Mouse (Mus musculus) limb, embryonic 11.5 days (tissue): ENCODE results near the gene Rspry1. TPM values are rescaled to one million over a fixed set of nuclear protein-coding genes. Genes with fewer than 3 reads are reported as not detected.

Experiments used
- ATAC-seq: fragments of 200-750 bp; cut with Nextera tagmentation; 2 replicates; pipeline ENCODE4 v1.8.0; 2017; ENCODE audit warnings: low read depth; ENCODE audit not compliant: insufficient number of reproducible peaks, low FRiP score, low TSS enrichment
- DNase-seq: peaks from one replicate; pipeline ENCODE4 v3.0.0-alpha.2; 2015; ENCODE audit warnings: low spot score
- H3K27ac ChIP-seq: fragments of 300-500 bp; sonication (generic); replicated peaks from 2 replicates; pipeline ENCODE4 v1.5.1; 2014; ENCODE audit warnings: low read depth, mild to moderate bottlenecking, low read length
- H3K27me3 ChIP-seq: fragments of 300-500 bp; sonication (generic); 2 replicates; pipeline ENCODE4 v1.6.1; 2014; ENCODE audit warnings: mild to moderate bottlenecking, low read length, mixed read lengths; ENCODE audit not compliant: control insufficient read depth, insufficient read depth
- H3K36me3 ChIP-seq: fragments of 300-500 bp; sonication (generic); 2 replicates; pipeline ENCODE4 v1.6.1; 2014; ENCODE audit warnings: mild to moderate bottlenecking, low read length, moderate library complexity, mixed read lengths; ENCODE audit not compliant: control insufficient read depth, insufficient read depth
- H3K4me1 ChIP-seq: fragments of 300-500 bp; sonication (generic); 2 replicates; pipeline ENCODE4 v1.6.1; 2014; ENCODE audit warnings: low read length, mixed read lengths; ENCODE audit not compliant: control insufficient read depth, insufficient read depth
- H3K4me2 ChIP-seq: fragments of 300-500 bp; sonication (generic); 2 replicates; pipeline ENCODE4 v1.6.1; 2014; ENCODE audit warnings: low read depth, mild to moderate bottlenecking, moderate library complexity; ENCODE audit not compliant: severe bottlenecking
- H3K4me3 ChIP-seq: fragments of 300-500 bp; sonication (generic); 2 replicates; pipeline ENCODE4 v1.5.1; 2014; ENCODE audit warnings: low read depth, low read length
- H3K9ac ChIP-seq: fragments of 300-500 bp; sonication (generic); 2 replicates; pipeline ENCODE4 v1.6.1; 2014; ENCODE audit warnings: mild to moderate bottlenecking, low read length
- H3K9me3 ChIP-seq: fragments of 300-500 bp; sonication (generic); 2 replicates; pipeline ENCODE4 v1.6.1; 2016; ENCODE audit warnings: low read length; ENCODE audit not compliant: control insufficient read depth
- WGBS: fragments of 180-500 bp; shearing (Covaris S2); extraction: QIAGEN DNeasy Blood & Tissue Kit; methylation state at CpG from one replicate; pipeline ENCODE4 v1.1.7; 2014; 5-methylcytosine and 5-hydroxymethylcytosine counted together
- polyA plus RNA-seq: library from polyadenylated mRNA; unstranded; fragments of >200 nt; fragmentation: Nextera tagmentation; extraction: Ambion mirVana; gene quantifications from 2 replicates; pipeline ENCODE4 v1.2.1, GENCODE M21; 2014

Rspry1 gene
- polyA plus RNA-seq, 1 experiment from 2014 or later: 43.1 TPM

DNA sequence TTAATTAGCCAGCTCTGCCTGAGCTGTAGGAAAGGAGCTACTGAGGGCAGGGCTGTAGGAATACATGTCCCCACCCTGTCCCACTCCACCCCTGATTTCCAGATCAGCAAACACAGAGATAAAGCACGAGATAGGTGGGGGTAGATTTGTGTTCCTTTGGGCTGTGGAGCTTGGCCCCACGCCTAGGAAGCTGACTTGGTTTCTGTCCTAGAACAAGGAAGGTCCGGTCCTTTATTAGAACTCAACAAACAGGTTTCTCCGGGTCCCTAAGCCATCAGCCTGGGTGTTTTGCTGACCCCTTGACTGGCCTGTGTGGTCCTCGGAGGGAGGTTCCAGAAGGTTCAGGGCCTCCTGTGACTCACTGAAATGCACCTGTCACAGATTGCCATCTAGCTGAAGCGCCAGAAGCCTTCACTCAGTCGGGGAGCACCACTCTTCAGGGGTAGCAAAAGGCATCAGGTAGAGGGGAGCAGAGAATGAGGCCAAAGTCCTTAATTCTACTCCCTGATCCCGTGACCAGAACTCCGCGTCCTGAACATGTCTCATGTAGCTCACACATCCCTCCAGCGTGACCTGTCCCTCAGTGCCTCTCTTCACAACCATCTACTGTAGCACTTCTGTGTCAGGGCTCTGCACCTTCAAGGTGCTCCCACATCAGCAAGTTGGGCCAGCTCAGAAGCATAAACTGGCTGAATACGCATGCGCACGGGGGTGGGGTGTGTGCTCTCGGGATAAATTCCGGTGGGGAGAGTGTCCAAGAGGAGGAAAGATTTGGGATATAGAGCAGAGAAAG lies 81.2 kb downstream of the Rspry1 start:
- 80% methylated on average over 16 of the region's 16 CpGs for WGBS
- DNase-seq (no peak), ATAC-seq (no peak)
- Histone ChIP-seq H3K36me3 (no peaks in the 10 kb centered on the region), H3K27me3 (no peaks in the 10 kb centered on the region), H3K4me2 (no peak overlapping the region), H3K27ac (no peak overlapping the region), H3K9me3 (no peaks in the 10 kb centered on the region; the same call in 1 of the 2 replicates), H3K4me3 (no peak overlapping the region), H3K9ac (no peak overlapping the region), H3K4me1 (no peaks in the 10 kb centered on the region)

DNA sequence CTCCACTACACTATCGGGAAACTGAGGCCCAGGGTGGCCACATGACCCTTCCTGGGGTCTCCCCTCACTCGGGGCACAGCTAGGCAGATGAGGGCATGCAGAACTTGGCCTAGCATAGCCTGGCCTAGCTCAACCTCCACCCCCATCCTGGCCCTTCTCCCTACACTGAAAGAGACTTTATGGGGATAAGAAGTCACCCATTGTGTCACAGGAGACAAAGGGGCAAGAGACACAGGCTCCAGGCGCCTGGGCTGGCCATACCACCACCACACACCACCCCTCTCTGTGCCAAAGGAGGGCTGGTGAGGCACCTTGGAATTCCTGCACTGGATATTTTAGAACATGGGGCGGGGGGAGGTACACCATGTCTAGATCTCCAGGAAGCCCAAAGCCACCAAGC lies 82.5 kb downstream of the Rspry1 start:
- Histone ChIP-seq H3K9ac (no peak overlapping the region), H3K27me3 (no peaks in the 10 kb centered on the region), H3K4me1 (no peaks in the 10 kb centered on the region), H3K4me2 (no peak overlapping the region), H3K36me3 (no peaks in the 10 kb centered on the region), H3K9me3 (no peaks in the 10 kb centered on the region; the same call in 1 of the 2 replicates), H3K27ac (no peak overlapping the region), H3K4me3 (no peak overlapping the region)
- no peak for ATAC-seq
- no peak for DNase-seq
- WGBS: 80% methylated on average over 4 of the region's 4 CpGs

DNA sequence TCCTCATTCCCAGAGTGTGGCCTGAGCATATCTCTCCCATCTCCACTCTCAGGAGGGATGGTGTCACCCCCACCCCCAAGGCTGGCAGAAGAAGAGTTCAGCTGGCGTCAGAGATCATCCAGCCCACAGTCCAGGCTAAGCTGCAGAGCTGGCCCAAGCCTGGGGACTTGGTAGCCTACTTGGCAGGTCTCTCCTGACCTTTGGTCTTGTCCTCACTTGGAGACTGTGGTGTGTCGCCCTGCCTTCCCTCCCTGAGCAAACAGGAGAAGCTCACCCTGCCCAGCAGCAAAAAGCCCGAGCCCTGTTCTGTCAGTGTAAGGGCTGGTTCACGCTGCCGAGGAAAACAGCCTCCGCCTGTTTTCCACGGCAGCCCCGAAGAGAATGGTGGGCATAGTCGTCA lies 84.2 kb downstream of the Rspry1 start:
- ATAC-seq: no peak
- Histone ChIP-seq H3K27me3 (no peaks in the 10 kb centered on the region), H3K4me3 (no peak overlapping the region), H3K4me2 (no peak overlapping the region), H3K9me3 (no peaks in the 10 kb centered on the region), H3K9ac (no peak overlapping the region), H3K27ac (no peak overlapping the region), H3K36me3 (no peaks in the 10 kb centered on the region), H3K4me1 (no peaks in the 10 kb centered on the region)
- DNase-seq: no peak
- WGBS: 67% methylated on average over 9 of the region's 9 CpGs

DNA sequence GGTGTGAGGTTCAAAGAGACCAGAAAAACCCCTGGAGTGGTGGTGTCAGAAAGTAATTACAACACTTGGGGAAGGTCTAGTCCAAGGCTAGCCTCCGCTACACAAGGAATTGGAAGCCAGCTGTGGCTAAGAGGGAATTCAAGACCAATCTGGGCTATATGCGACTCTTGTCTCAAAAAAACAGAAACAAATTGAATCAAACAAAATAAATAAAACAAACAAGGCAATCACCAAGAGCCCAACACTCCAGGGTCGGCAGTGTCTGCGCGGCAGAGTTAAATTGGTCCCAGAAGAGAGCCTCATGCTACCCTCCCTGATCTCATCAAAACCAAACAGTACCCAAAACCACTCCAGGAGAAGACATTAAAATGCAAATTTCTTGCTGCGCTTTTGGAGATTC lies 93.0 kb downstream of the Rspry1 start:
- Histone ChIP-seq H3K9me3 (no peaks in the 10 kb centered on the region), H3K27me3 (peaks cover 48% of the 10 kb centered on the region), H3K27ac (no peak overlapping the region), H3K4me3 (no peak overlapping the region), H3K4me1 (peaks cover 3% of the 10 kb centered on the region; the same call in 1 of the 2 replicates), H3K4me2 (no peak overlapping the region), H3K9ac (no peak overlapping the region), H3K36me3 (no peaks in the 10 kb centered on the region)
- DNase-seq (no peak), ATAC-seq (no peak)
- 3% methylated on average over 6 of the region's 6 CpGs for WGBS

DNA sequence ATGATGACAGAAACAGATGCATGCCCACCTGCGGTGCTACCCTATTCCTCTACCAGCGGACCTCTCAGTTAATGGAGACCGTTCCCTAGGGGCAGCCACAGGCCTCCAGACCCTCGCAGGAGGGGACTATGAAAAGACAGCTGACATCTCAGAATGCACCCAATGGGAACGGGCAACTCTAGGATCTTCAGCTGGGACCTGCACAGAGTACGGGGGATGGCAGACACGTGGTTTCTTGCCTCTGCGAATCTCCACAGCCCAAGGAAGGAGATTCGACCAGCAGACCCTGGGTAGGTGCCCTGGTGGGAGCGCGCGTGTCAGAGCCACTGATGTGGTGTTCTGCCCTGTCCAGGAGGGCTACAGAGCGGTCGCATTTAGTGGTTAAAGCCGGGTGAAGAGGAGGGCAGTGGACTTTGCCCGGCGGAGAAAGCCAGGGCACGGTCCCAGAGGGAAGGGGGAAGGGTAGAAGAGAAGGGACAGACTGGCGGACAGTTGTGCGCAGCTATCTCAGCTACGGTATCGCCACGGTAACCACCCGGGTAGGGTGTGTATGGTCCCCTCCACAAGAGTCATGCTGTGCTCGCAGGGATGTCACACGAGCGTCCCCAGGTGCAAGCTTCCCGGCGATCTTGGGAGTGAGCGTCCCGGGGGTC lies 93.7 kb downstream of the Rspry1 start:
- Histone ChIP-seq H3K36me3 (no peaks in the 10 kb centered on the region), H3K27ac (no peak overlapping the region), H3K9me3 (no peaks in the 10 kb centered on the region), H3K4me3 (peak overlapping the region; percentile 37), H3K4me2 (peak overlapping the region; percentile 64), H3K27me3 (peaks cover 48% of the 10 kb centered on the region), H3K4me1 (peaks cover 3% of the 10 kb centered on the region; the same call in 1 of the 2 replicates), H3K9ac (no peak overlapping the region)
- peak; percentile 31; the same call in 1 of the 2 replicates for ATAC-seq
- peak; percentile 41 for DNase-seq
- under 1% methylated on average over 31 of the region's 31 CpGs for WGBS

DNA sequence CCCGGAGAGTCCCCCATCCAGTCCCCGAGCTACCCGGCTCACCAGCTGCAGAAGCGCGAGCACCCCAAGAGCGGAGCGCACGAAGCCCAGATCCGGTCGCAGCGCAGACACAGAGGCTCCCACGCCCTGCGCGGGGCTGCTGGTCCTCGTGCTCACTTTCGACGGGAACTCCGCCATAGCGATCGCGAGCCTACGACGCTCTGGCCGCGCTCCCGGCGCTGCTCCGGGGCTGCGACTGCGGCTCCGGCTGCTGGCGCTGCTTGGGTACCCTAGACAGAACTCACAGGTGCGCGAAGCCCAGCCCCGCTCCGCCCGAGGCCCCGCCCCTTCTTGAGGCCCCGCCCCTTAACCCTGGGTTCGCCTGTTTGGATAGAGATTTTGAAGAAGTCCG lies 94.3 kb downstream of the Rspry1 start, which contains the start of gene Pllp:
Pllp (minus strand) TSS at position 285 of the 391 bp plus-strand sequence.
- ATAC-seq: peak; percentile 70
- Histone ChIP-seq H3K9ac (no peak within 1 kb of the TSS), H3K36me3 (no peaks in the 10 kb centered on the region), H3K27me3 (peaks cover 48% of the 10 kb centered on the region), H3K27ac (no peak within 1 kb of the TSS), H3K4me3 (peak within 1 kb of the TSS; percentile 37), H3K9me3 (no peaks in the 10 kb centered on the region), H3K4me1 (peaks cover 3% of the 10 kb centered on the region; the same call in 1 of the 2 replicates), H3K4me2 (peak within 1 kb of the TSS; percentile 64)
- under 1% methylated on average over 41 of the region's 41 CpGs for WGBS
- DNase-seq: peak; percentile 68

DNA sequence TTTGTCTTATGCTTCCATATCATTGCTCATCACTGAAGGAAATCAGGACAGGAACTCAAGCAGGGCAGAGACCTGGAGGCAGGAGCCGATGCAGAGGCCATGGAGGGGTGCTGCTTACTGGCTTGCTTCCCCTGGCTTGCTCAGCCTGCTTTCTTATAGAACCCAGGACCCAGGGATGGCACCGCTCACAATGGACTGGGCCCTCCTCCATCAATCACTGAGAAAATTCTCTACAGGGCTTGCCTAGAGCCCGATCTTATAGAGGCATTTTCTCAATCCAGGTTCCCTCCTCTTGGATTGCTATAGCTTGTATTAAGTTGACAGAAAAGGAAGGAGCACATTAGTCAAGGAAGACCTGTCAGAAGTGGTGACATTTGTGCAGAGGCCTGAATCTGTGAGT lies 94.8 kb downstream of the Rspry1 start:
- no peak for DNase-seq
- Histone ChIP-seq H3K27me3 (peaks cover 48% of the 10 kb centered on the region), H3K4me3 (no peak overlapping the region), H3K9ac (no peak overlapping the region), H3K36me3 (no peaks in the 10 kb centered on the region), H3K27ac (no peak overlapping the region), H3K4me1 (peaks cover 3% of the 10 kb centered on the region; the same call in 1 of the 2 replicates), H3K4me2 (no peak overlapping the region), H3K9me3 (no peaks in the 10 kb centered on the region)
- no peak for ATAC-seq
- WGBS: 47% methylated on average over 3 of the region's 3 CpGs

DNA sequence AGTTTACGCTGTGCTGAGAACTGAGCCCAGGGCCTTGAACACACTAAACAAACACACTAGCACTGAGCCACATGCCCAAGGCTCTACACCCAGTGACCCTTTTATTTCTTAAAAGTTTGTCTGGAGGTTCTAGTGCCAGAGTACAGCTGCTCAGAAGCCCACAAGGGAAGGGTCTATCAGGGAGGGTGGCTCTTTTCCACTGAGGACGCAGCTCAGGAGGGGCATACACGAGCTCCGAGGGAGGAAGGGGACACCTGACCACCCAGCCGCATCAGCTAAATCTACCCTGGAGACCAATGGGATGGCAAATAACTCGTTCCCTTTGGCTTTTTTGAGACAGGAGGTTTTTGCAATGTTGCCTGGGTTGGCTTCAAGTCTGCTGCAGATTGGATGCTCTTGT lies 96.2 kb downstream of the Rspry1 start:
- H3K9me3 ChIP-seq: no peaks in the 10 kb centered on the region
- H3K9ac ChIP-seq: no peak overlapping the region
- ATAC-seq: no peak
- DNase-seq: no peak
- H3K36me3 ChIP-seq: no peaks in the 10 kb centered on the region
- 78% methylated on average over 6 of the region's 6 CpGs for WGBS
- no peak overlapping the region for H3K27ac ChIP-seq
- no peak overlapping the region for H3K4me2 ChIP-seq
- peaks cover 45% of the 10 kb centered on the region for H3K27me3 ChIP-seq
- H3K4me1 ChIP-seq: peaks cover 3% of the 10 kb centered on the region; the same call in 1 of the 2 replicates
- H3K4me3 ChIP-seq: no peak overlapping the region
